Mouse (Mus musculus): ENCODE measurements at regions not wholly inside any gene's neighbourhood (a gene's known extent, or its start where the extent isn't known, plus 50 kb on each side); places are given as distances from the start of the nearest gene placed in this dataset.

GRCm38 (mm10) chr13:72747187-72747586, 118.6 kb downstream of the Irx2 start:
- Histone ChIP-seq H3K27me3 (ENCODE audit: control insufficient read depth, insufficient read depth, low read length) (no peaks in the 10 kb centered on the region), H3K9ac (replicated peaks; ENCODE audit: low read depth, low read length) (no peak overlapping the region), H3K9me3 (replicated peaks; ENCODE audit: control insufficient read depth, low read length) (no peaks in the 10 kb centered on the region), H3K27ac (ENCODE audit: low read depth) (no peak overlapping the region), H3K36me3 (replicated peaks; ENCODE audit: control insufficient read depth, insufficient read depth, low read length) (no peaks in the 10 kb centered on the region), H3K4me3 (ENCODE audit: low read depth, low read length) (no peak overlapping the region), H3K4me1 (ENCODE audit: control insufficient read depth, insufficient read depth) (no peaks in the 10 kb centered on the region), H3K4me2 (ENCODE audit: low read depth, low read length) (no peak overlapping the region)
- WGBS = 69% methylated on average over 3 of the region's 3 CpGs
- no peak for ATAC-seq (ENCODE audit: insufficient read depth, low read depth)
- no peak for TF ChIP-seq EP300 (IDR thresholded peaks at IDR 0.05; ENCODE audit: low read depth)
- TF ChIP-seq CTCF (IDR thresholded peaks at IDR 0.05; ENCODE audit: low read depth) = no peak
- DNase-seq (ENCODE audit: low spot score) = no peak

DNA sequence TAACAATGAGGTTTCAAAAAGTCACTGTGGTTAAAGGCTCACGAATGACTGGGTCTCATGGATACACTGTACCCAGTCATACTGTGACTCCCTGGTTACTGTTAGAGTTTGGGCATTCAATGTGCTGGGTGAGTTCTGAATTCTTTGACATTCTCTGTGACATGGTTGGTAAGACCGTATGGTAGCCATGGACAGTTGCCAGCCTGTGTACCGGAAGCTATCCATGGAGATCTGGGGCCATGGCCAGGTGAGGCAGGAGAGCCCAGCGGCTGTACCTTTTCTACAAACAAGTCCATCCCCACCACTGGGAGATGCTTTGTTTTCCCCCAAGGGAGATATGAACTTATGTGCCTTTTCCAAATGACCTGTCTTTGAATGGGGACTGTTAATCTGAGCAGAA, 126.4 kb downstream of the Irx2 start:
- H3K4me1 ChIP-seq (ENCODE audit: control insufficient read depth, insufficient read depth) = no peaks in the 10 kb centered on the region
- no peaks in the 10 kb centered on the region for H3K27me3 ChIP-seq (ENCODE audit: control insufficient read depth, insufficient read depth, low read length)
- H3K4me2 ChIP-seq (ENCODE audit: low read depth, low read length) = no peak overlapping the region
- H3K9me3 ChIP-seq (replicated peaks; ENCODE audit: control insufficient read depth, low read length) = no peaks in the 10 kb centered on the region
- TF ChIP-seq CTCF (IDR thresholded peaks at IDR 0.05; ENCODE audit: low read depth) (no peak), EP300 (IDR thresholded peaks at IDR 0.05; ENCODE audit: low read depth) (no peak)
- no peaks in the 10 kb centered on the region for H3K36me3 ChIP-seq (replicated peaks; ENCODE audit: control insufficient read depth, insufficient read depth, low read length)
- H3K9ac ChIP-seq (replicated peaks; ENCODE audit: low read depth, low read length) = no peak overlapping the region
- ATAC-seq (ENCODE audit: insufficient read depth, low read depth) (no peak), DNase-seq (ENCODE audit: low spot score) (no peak)
- no peak overlapping the region for H3K27ac ChIP-seq (ENCODE audit: low read depth)
- no peak overlapping the region for H3K4me3 ChIP-seq (ENCODE audit: low read depth, low read length)
- WGBS = 85% methylated on average over 4 of the region's 4 CpGs

DNA sequence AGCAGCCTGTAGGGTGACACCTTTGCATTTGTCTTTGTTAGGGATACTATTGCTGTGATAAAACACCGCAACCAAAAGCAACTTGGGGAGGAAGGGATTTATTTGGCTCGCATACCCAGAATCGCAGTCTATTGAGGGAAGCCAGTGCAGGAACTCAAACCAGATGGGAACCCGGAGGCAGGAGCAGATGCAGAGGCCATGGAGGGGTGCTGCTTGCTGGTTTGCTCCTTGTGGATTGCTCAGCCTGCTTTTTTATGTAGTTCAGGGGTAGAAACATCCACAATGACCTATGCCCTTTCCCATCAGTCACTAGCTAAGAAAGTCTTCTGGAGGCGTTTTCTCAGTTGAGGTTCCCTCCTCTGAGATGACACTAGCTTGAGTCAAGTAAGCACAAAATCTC, 133.9 kb downstream of the Irx2 start:
- WGBS = 83% methylated on average over 5 of the region's 5 CpGs
- ATAC-seq (ENCODE audit: insufficient read depth, low read depth) (no peak), DNase-seq (ENCODE audit: low spot score) (no peak)
- H3K9me3 ChIP-seq (replicated peaks; ENCODE audit: control insufficient read depth, low read length) = no peaks in the 10 kb centered on the region
- H3K4me2 ChIP-seq (ENCODE audit: low read depth, low read length) = no peak overlapping the region
- no peaks in the 10 kb centered on the region for H3K36me3 ChIP-seq (replicated peaks; ENCODE audit: control insufficient read depth, insufficient read depth, low read length)
- H3K4me3 ChIP-seq (ENCODE audit: low read depth, low read length) = no peak overlapping the region
- H3K9ac ChIP-seq (replicated peaks; ENCODE audit: low read depth, low read length) = no peak overlapping the region
- H3K4me1 ChIP-seq (ENCODE audit: control insufficient read depth, insufficient read depth) = no peaks in the 10 kb centered on the region
- no peaks in the 10 kb centered on the region for H3K27me3 ChIP-seq (ENCODE audit: control insufficient read depth, insufficient read depth, low read length)
- TF ChIP-seq EP300 (IDR thresholded peaks at IDR 0.05; ENCODE audit: low read depth) (no peak), CTCF (IDR thresholded peaks at IDR 0.05; ENCODE audit: low read depth) (no peak)
- H3K27ac ChIP-seq (ENCODE audit: low read depth) = no peak overlapping the region

GRCm38 (mm10) chr13:72763337-72763736, 134.7 kb downstream of the Irx2 start:
- Histone ChIP-seq H3K27ac (ENCODE audit: low read depth) (no peak overlapping the region), H3K4me2 (ENCODE audit: low read depth, low read length) (no peak overlapping the region), H3K36me3 (replicated peaks; ENCODE audit: control insufficient read depth, insufficient read depth, low read length) (no peaks in the 10 kb centered on the region), H3K4me3 (ENCODE audit: low read depth, low read length) (no peak overlapping the region), H3K9me3 (replicated peaks; ENCODE audit: control insufficient read depth, low read length) (no peaks in the 10 kb centered on the region), H3K9ac (replicated peaks; ENCODE audit: low read depth, low read length) (no peak overlapping the region), H3K27me3 (ENCODE audit: control insufficient read depth, insufficient read depth, low read length) (no peaks in the 10 kb centered on the region), H3K4me1 (ENCODE audit: control insufficient read depth, insufficient read depth) (no peaks in the 10 kb centered on the region)
- WGBS = 60% methylated on average over 4 of the region's 4 CpGs
- DNase-seq (ENCODE audit: low spot score) (no peak), ATAC-seq (ENCODE audit: insufficient read depth, low read depth) (no peak)
- TF ChIP-seq CTCF (IDR thresholded peaks at IDR 0.05; ENCODE audit: low read depth) (no peak), EP300 (IDR thresholded peaks at IDR 0.05; ENCODE audit: low read depth) (no peak)

GRCm38 (mm10) chr13:72767306-72767705, 138.7 kb downstream of the Irx2 start:
- Histone ChIP-seq H3K27ac (ENCODE audit: low read depth) (no peak overlapping the region), H3K9ac (replicated peaks; ENCODE audit: low read depth, low read length) (no peak overlapping the region), H3K4me1 (ENCODE audit: control insufficient read depth, insufficient read depth) (no peaks in the 10 kb centered on the region), H3K4me2 (ENCODE audit: low read depth, low read length) (no peak overlapping the region), H3K36me3 (replicated peaks; ENCODE audit: control insufficient read depth, insufficient read depth, low read length) (no peaks in the 10 kb centered on the region), H3K9me3 (replicated peaks; ENCODE audit: control insufficient read depth, low read length) (no peaks in the 10 kb centered on the region), H3K4me3 (ENCODE audit: low read depth, low read length) (no peak overlapping the region), H3K27me3 (ENCODE audit: control insufficient read depth, insufficient read depth, low read length) (no peaks in the 10 kb centered on the region)
- ATAC-seq (ENCODE audit: insufficient read depth, low read depth) (no peak), DNase-seq (ENCODE audit: low spot score) (no peak)
- TF ChIP-seq EP300 (IDR thresholded peaks at IDR 0.05; ENCODE audit: low read depth) (no peak), CTCF (IDR thresholded peaks at IDR 0.05; ENCODE audit: low read depth) (no peak)
- WGBS = 56% methylated on average over 5 of the region's 5 CpGs

GRCm38 (mm10) chr13:72769007-72769595, 140.5 kb downstream of the Irx2 start:
- Histone ChIP-seq H3K9ac (replicated peaks; ENCODE audit: low read depth, low read length) (no peak overlapping the region), H3K4me2 (ENCODE audit: low read depth, low read length) (no peak overlapping the region), H3K4me3 (ENCODE audit: low read depth, low read length) (no peak overlapping the region), H3K9me3 (replicated peaks; ENCODE audit: control insufficient read depth, low read length) (0 out of 2 replicates have a peak, but pooled peaks cover 4% of the 10 kb centered on the region), H3K27ac (ENCODE audit: low read depth) (no peak overlapping the region), H3K27me3 (ENCODE audit: control insufficient read depth, insufficient read depth, low read length) (no peaks in the 10 kb centered on the region), H3K36me3 (replicated peaks; ENCODE audit: control insufficient read depth, insufficient read depth, low read length) (no peaks in the 10 kb centered on the region), H3K4me1 (ENCODE audit: control insufficient read depth, insufficient read depth) (no peaks in the 10 kb centered on the region)
- WGBS = 53% methylated on average over 12 of the region's 12 CpGs
- no peak for ATAC-seq (ENCODE audit: insufficient read depth, low read depth)
- TF ChIP-seq CTCF (IDR thresholded peaks at IDR 0.05; ENCODE audit: low read depth) = peak; percentile 31
- no peak for TF ChIP-seq EP300 (IDR thresholded peaks at IDR 0.05; ENCODE audit: low read depth)
- no peak for DNase-seq (ENCODE audit: low spot score)
